Mouse (Mus musculus): ENCODE results near the gene Rpusd3. TPM values are rescaled to one million over a fixed set of nuclear protein-coding genes. Genes with fewer than 3 reads are reported as not detected.

Gene Rpusd3
- polyA plus RNA-seq, 1 experiment: 8.7 TPM

DNA sequence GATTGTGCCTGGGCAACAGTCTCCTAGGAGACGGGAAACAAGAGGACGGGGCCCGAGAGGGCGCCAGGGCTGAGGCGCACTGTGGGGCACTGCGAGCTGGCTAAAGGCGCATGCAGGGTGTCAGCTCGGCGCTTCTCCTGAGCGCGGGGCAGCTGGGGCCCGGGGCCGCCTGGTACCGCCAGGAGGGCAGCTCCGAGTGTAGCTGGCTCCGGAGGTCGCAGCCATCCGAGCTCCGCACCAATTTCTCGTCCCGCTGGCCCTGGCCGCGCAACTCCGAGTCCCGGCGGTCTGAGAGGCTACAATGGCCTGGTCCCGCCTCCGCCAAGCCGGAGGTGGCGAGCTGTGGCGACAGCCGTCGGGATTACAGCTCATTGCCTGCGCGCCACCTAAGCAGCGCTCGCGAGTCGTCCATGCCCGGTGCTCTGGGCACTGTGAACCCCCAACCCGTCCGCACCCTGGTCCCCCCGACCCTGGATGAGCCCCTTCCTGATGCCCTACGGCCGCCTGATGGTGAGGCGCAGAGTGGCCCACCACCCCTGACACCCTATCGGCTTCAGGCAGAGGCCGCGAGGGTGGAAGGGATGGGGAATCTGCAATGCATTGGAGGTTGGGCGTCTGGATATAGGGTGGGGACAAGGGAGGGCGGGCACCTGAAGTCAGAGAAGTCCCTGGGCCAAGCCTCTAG is 26.6 kb downstream of the Rpusd3 start:
- 8% methylated on average over 51 of the region's 51 CpGs for WGBS
- Histone ChIP-seq H3K4me3 (replicated peaks; ENCODE audit: control insufficient read depth, low read depth, low read length) (no peak overlapping the region), H3K4me1 (ENCODE audit: control insufficient read depth, insufficient read depth, low read length) (no peaks in the 10 kb centered on the region; the same call in 1 of the 2 replicates), H3K27ac (ENCODE audit: control insufficient read depth, insufficient read depth, low read depth, low read length, poor library complexity) (no peak overlapping the region)
- TF ChIP-seq POLR2A (IDR thresholded peaks at IDR 0.05; ENCODE audit: borderline replicate concordance, control insufficient read depth, low read depth, low read length) (no peak), CTCF (IDR thresholded peaks at IDR 0.05; ENCODE audit: control insufficient read depth, insufficient read depth, low read length) (no peak)

DNA sequence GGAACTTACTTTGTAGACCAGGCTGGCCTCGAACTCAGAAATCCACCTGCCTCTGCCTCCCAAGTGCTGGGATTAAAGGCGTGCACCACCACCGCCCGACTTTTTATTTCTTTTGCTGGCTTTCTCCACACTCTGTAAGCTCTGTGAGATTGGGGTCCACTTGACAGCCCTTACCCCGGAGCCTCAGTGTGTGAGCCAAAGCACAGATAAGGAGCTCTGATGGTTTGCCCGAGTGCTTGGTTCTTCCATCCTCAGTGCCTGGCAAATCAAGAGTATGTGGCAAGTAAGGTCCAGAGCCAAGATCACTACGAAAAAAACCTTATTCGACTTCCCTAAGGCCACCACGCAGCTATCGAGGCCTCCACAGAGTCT is 27.1 kb downstream of the Rpusd3 start:
- no peak for TF ChIP-seq CTCF (IDR thresholded peaks at IDR 0.05; ENCODE audit: control insufficient read depth, insufficient read depth, low read length)
- TF ChIP-seq POLR2A (IDR thresholded peaks at IDR 0.05; ENCODE audit: borderline replicate concordance, control insufficient read depth, low read depth, low read length): no peak
- Histone ChIP-seq H3K4me1 (ENCODE audit: control insufficient read depth, insufficient read depth, low read length) (no peaks in the 10 kb centered on the region; the same call in 1 of the 2 replicates), H3K27ac (ENCODE audit: control insufficient read depth, insufficient read depth, low read depth, low read length, poor library complexity) (no peak overlapping the region), H3K4me3 (replicated peaks; ENCODE audit: control insufficient read depth, low read depth, low read length) (no peak overlapping the region)
- whole genome bisulfite sequencing: 26% methylated on average over 10 of the region's 10 CpGs

DNA sequence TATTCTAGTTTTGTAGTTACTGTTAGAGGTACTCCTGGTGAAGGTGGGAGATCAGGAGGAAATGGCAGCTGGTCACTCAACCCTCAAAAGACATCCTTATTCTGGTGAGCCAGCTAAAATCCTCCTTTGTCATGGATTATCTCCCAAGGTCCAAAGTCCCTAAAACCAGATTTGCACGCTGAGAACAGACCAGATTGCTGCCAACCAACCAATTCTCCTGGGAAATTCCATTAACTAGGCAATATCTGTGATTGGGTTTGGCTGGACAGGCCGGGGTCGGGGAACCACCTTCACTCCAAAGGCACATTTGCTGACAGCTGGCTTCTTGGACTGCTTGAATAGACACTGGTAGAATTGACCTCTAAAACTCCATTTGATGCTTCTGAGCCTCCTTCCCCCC is 28.4 kb downstream of the Rpusd3 start:
- H3K4me1 ChIP-seq (ENCODE audit: control insufficient read depth, insufficient read depth, low read length): no peaks in the 10 kb centered on the region; the same call in 1 of the 2 replicates
- H3K27ac ChIP-seq (ENCODE audit: control insufficient read depth, insufficient read depth, low read depth, low read length, poor library complexity): no peak overlapping the region
- TF ChIP-seq CTCF (IDR thresholded peaks at IDR 0.05; ENCODE audit: control insufficient read depth, insufficient read depth, low read length) (no peak), POLR2A (IDR thresholded peaks at IDR 0.05; ENCODE audit: borderline replicate concordance, control insufficient read depth, low read depth, low read length) (no peak)
- 91% methylated on average over 3 of the region's 3 CpGs for WGBS
- no peak overlapping the region for H3K4me3 ChIP-seq (replicated peaks; ENCODE audit: control insufficient read depth, low read depth, low read length)

DNA sequence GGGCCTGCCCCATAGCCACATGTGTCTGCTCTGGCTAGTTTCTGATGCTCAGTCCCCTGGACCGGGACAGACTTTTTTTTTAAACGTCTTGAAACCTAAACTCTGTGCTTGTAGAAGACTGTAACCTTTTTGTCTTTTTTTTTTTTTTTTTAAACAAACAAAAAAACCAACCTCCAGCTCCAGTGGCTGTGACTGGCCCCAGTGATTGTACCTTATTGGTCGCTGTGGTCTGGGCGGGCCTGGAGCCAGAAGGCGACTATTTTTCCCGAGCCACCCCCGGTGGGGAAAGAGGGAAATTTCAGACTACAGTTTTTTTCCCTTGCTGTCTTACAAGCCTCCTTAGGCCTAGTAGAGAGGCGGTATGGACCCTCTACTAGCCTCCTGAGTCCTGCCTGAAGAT is 30.2 kb downstream of the Rpusd3 start, which contains the start of gene Ttll3:
Gene Ttll3 (plus strand): TSS at position 301 of the 400 bp plus-strand sequence.
- Histone ChIP-seq H3K4me3 (replicated peaks; ENCODE audit: control insufficient read depth, low read depth, low read length) (no peak within 1 kb of the TSS), H3K4me1 (ENCODE audit: control insufficient read depth, insufficient read depth, low read length) (no peaks in the 10 kb centered on the region; the same call in 1 of the 2 replicates), H3K27ac (ENCODE audit: control insufficient read depth, insufficient read depth, low read depth, low read length, poor library complexity) (no peak within 1 kb of the TSS)
- WGBS: 82% methylated on average over 8 of the region's 8 CpGs
- TF ChIP-seq CTCF (IDR thresholded peaks at IDR 0.05; ENCODE audit: control insufficient read depth, insufficient read depth, low read length) (no peak), POLR2A (IDR thresholded peaks at IDR 0.05; ENCODE audit: borderline replicate concordance, control insufficient read depth, low read depth, low read length) (no peak)

GRCm38 (mm10) chr6:113386025-113386424 is 33.1 kb downstream of the Rpusd3 start:
- no peaks in the 10 kb centered on the region for H3K4me1 ChIP-seq (ENCODE audit: control insufficient read depth, insufficient read depth, low read length)
- TF ChIP-seq POLR2A (IDR thresholded peaks at IDR 0.05; ENCODE audit: borderline replicate concordance, control insufficient read depth, low read depth, low read length): no peak
- TF ChIP-seq CTCF (IDR thresholded peaks at IDR 0.05; ENCODE audit: control insufficient read depth, insufficient read depth, low read length): no peak
- WGBS: 60% methylated on average over 3 of the region's 3 CpGs
- H3K4me3 ChIP-seq (replicated peaks; ENCODE audit: control insufficient read depth, low read depth, low read length): no peak overlapping the region
- H3K27ac ChIP-seq (ENCODE audit: control insufficient read depth, insufficient read depth, low read depth, low read length, poor library complexity): no peak overlapping the region

- no peak for TF ChIP-seq CTCF (IDR thresholded peaks at IDR 0.05; ENCODE audit: control insufficient read depth, insufficient read depth, low read length)
- TF ChIP-seq POLR2A (IDR thresholded peaks at IDR 0.05; ENCODE audit: borderline replicate concordance, control insufficient read depth, low read depth, low read length): no peak
- 86% methylated on average over 11 of the region's 11 CpGs for WGBS
- Histone ChIP-seq H3K4me1 (ENCODE audit: control insufficient read depth, insufficient read depth, low read length) (peaks cover 1% of the 10 kb centered on the region), H3K4me3 (replicated peaks; ENCODE audit: control insufficient read depth, low read depth, low read length) (no peak overlapping the region), H3K27ac (ENCODE audit: control insufficient read depth, insufficient read depth, low read depth, low read length, poor library complexity) (no peak overlapping the region)
These were observed 33.9 kb downstream of the Rpusd3 start for GRCm38 (mm10) chr6:113385160-113385714.

GRCm38 (mm10) chr6:113384351-113384927 is 34.7 kb downstream of the Rpusd3 start:
- Histone ChIP-seq H3K4me1 (ENCODE audit: control insufficient read depth, insufficient read depth, low read length) (peaks cover 4% of the 10 kb centered on the region), H3K27ac (ENCODE audit: control insufficient read depth, insufficient read depth, low read depth, low read length, poor library complexity) (no peak overlapping the region), H3K4me3 (replicated peaks; ENCODE audit: control insufficient read depth, low read depth, low read length) (no peak overlapping the region)
- no peak for TF ChIP-seq CTCF (IDR thresholded peaks at IDR 0.05; ENCODE audit: control insufficient read depth, insufficient read depth, low read length)
- 87% methylated on average over 8 of the region's 8 CpGs for WGBS

DNA sequence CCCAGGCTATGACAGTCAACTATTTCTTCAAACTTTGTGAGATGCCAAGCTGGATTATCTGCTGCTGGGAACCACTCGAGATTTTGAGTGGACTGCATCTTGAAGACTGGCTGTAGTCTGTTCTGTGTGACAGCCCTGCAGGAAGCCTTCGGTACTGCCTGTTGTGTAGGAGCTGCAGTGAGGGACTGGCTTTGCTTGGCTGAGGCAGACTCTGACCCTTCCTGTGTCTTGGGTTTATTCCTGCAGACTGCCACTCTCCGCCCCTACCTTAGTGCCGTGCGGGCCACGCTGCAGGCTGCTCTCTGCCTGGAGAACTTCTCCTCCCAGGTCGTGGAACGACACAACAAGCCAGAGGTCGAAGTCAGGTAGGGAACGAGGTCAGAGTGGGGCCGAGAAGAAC is 38.7 kb downstream of the Rpusd3 start:
- Histone ChIP-seq H3K4me1 (ENCODE audit: control insufficient read depth, insufficient read depth, low read length) (peaks cover 4% of the 10 kb centered on the region), H3K27ac (ENCODE audit: control insufficient read depth, insufficient read depth, low read depth, low read length, poor library complexity) (no peak overlapping the region), H3K4me3 (replicated peaks; ENCODE audit: control insufficient read depth, low read depth, low read length) (no peak overlapping the region)
- 87% methylated on average over 11 of the region's 11 CpGs for WGBS
- peak; percentile 28; the same call in 1 of the 2 replicates for TF ChIP-seq POLR2A (IDR thresholded peaks at IDR 0.05; ENCODE audit: borderline replicate concordance, control insufficient read depth, low read depth, low read length)
- no peak for TF ChIP-seq CTCF (IDR thresholded peaks at IDR 0.05; ENCODE audit: control insufficient read depth, insufficient read depth, low read length)
